Mouse (Mus musculus) hindbrain, embryonic 16.5 days (tissue): ENCODE results near the gene Tbx4. TPM values are rescaled to one million over a fixed set of nuclear protein-coding genes. Genes with fewer than 3 reads are reported as not detected.

ENCODE experiments used
- ATAC-seq: fragments of 200-750 bp; cut with Nextera tagmentation; 2 replicates; pipeline ENCODE4 v1.8.0; 2017; ENCODE audit warnings: moderate TSS enrichment, moderate library complexity
- H3K27ac ChIP-seq: fragments of 300-500 bp; sonication (generic); 2 replicates; pipeline ENCODE4 v1.5.1; 2014; ENCODE audit warnings: low read depth, mild to moderate bottlenecking, control low read depth, low read length, moderate library complexity
- H3K27me3 ChIP-seq: fragments of 300-500 bp; sonication (generic); replicated peaks from 2 replicates; pipeline ENCODE4 v1.6.1; 2014; ENCODE audit warnings: low read length; ENCODE audit not compliant: control insufficient read depth, insufficient read depth
- H3K36me3 ChIP-seq: fragments of 300-500 bp; sonication (generic); 2 replicates; pipeline ENCODE4 v1.6.1; 2014; ENCODE audit warnings: mild to moderate bottlenecking, low read length, moderate library complexity, mixed read lengths; ENCODE audit not compliant: control insufficient read depth, insufficient read depth
- H3K4me1 ChIP-seq: fragments of 300-500 bp; sonication (generic); 2 replicates; pipeline ENCODE4 v1.6.1; 2014; ENCODE audit warnings: low read depth, low read length; ENCODE audit not compliant: control insufficient read depth, insufficient read depth
- H3K4me2 ChIP-seq: fragments of 300-500 bp; sonication (generic); 2 replicates; pipeline ENCODE4 v1.6.1; 2014; ENCODE audit warnings: mild to moderate bottlenecking, low read length, control low read depth, moderate library complexity
- H3K4me3 ChIP-seq: fragments of 300-500 bp; sonication (generic); 2 replicates; pipeline ENCODE4 v1.5.1; 2014; ENCODE audit warnings: mild to moderate bottlenecking, low read length, control low read depth, moderate library complexity
- H3K9ac ChIP-seq: fragments of 300-500 bp; sonication (generic); 2 replicates; pipeline ENCODE4 v1.6.1; 2014; ENCODE audit warnings: low read depth, mild to moderate bottlenecking, control low read depth, low read length, moderate library complexity
- H3K9me3 ChIP-seq: fragments of 300-500 bp; sonication (generic); 2 replicates; pipeline ENCODE4 v1.6.1; 2014; ENCODE audit warnings: mild to moderate bottlenecking, low read length, moderate library complexity; ENCODE audit not compliant: control insufficient read depth
- WGBS: fragments of 180-500 bp; shearing (Covaris S2); extraction: QIAGEN DNeasy Blood & Tissue Kit; methylation state at CpG from one replicate; pipeline ENCODE4 v1.1.7; 2014; 5-methylcytosine and 5-hydroxymethylcytosine counted together
- polyA plus RNA-seq: library from polyadenylated mRNA; unstranded; fragments of >200 nt; fragmentation: Nextera tagmentation; extraction: Ambion mirVana; gene quantifications from 2 replicates; pipeline ENCODE4 v1.2.1, GENCODE M21; 2015

Tbx4 gene
- polyA plus RNA-seq, 1 experiment from 2014 or later = 0.40 TPM

GRCm38 (mm10) chr11:85840803-85841145, 45.4 kb upstream of the Tbx4 start:
- Histone ChIP-seq H3K4me2 (peak overlapping the region; percentile 45), H3K4me1 (peaks cover 17% of the 10 kb centered on the region), H3K9ac (peak overlapping the region; percentile 25), H3K9me3 (no peaks in the 10 kb centered on the region), H3K27me3 (peaks cover 66% of the 10 kb centered on the region), H3K4me3 (peak overlapping the region; percentile 4; the same call in 1 of the 2 replicates), H3K27ac (no peak overlapping the region), H3K36me3 (no peaks in the 10 kb centered on the region)
- ATAC-seq = no peak
- WGBS = 4% methylated on average over 21 of the region's 21 CpGs

DNA sequence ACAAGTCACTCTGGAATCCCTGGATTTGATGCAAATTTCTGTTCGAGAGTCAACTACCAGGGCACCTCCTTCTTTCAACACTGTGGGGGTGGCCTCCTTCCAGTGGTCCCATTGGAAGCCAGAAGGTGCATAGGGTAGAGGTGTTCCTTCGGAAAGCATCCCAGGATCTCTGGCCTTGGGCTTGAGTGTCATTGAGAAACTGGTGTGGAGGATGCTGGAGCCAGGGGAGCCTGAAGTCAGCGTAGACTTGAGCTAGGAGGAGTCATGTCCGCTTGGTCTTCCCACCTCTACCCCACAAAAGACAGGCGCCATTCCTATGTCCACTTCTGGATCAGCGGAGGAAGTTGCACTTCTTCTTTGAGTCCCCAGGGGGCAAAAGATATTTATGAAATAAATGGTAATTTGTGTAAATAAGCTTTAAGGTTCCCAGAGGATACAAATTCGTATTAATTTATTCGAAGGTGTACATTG, 45.0 kb upstream of the Tbx4 start:
- Histone ChIP-seq H3K4me3 (no peak overlapping the region), H3K4me1 (peaks cover 17% of the 10 kb centered on the region), H3K9ac (no peak overlapping the region), H3K4me2 (no peak overlapping the region), H3K36me3 (no peaks in the 10 kb centered on the region), H3K27ac (no peak overlapping the region), H3K27me3 (peaks cover 65% of the 10 kb centered on the region), H3K9me3 (no peaks in the 10 kb centered on the region)
- WGBS = 10% methylated on average over 8 of the region's 8 CpGs
- ATAC-seq = no peak

DNA sequence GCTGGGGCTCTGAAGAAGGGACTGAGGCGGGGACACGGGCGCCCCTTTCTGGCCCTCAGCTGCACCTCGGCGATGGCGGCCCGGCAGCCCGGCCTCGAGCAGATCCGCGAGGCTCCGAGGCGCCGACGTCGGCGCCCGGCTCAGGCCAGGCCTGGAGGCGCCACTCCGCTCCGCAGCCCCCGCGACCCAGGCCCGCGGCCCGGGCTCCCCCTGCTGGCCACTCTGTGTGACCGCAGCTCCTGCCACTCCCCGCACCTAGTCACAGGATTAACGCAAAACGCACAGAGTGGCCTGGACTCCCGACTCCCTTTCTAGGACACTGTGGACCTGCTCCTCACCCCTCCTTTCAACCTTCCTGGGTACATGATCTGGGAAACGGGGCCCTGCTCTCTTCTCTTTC, 44.2 kb upstream of the Tbx4 start:
- H3K36me3 ChIP-seq = no peaks in the 10 kb centered on the region
- peak; percentile 79 for ATAC-seq
- H3K9ac ChIP-seq = peak overlapping the region; percentile 59
- no peaks in the 10 kb centered on the region for H3K9me3 ChIP-seq
- H3K4me3 ChIP-seq = peak overlapping the region; percentile 40
- H3K27ac ChIP-seq = no peak overlapping the region
- H3K4me2 ChIP-seq = peak overlapping the region; percentile 70
- 1% methylated on average over 26 of the region's 32 CpGs for WGBS
- peaks cover 17% of the 10 kb centered on the region for H3K4me1 ChIP-seq
- peaks cover 71% of the 10 kb centered on the region for H3K27me3 ChIP-seq

DNA sequence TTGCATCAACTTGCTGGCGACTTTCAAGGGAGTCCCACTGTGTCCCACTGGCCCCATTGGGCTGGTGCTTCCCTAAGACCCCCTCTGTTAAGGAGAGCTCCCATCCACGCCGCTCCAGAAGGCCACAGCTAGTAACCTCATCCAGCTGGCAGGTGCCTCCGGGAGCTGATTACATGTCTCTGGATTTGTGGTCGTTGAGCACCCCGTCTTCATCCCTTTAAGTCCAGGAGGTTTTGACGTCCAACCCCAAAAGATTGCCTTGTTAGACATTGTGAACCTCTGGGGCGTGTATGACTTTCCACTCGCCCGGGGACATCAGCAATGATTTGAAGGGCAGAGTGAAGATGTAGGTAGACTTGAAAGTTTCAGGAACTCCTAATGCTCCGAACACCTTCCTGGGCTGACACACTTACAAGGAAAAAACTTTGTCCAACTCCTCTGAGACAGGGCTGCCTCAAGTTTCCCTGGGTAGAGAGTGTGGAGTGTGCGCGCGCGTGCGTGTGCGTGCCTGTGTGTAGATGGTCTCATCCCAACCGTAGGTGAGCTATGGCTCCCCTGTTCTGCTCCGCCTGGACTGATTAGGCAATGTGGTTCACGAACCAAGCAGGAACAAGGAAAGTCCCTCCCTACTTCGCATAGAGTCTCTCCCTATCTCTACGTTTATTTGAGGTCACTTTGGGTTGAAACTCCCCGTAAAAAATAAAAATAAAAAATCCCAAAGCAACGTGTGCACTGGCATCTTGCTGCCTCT, 43.5 kb upstream of the Tbx4 start:
- no peaks in the 10 kb centered on the region for H3K9me3 ChIP-seq
- peak overlapping the region; percentile 85 for H3K4me2 ChIP-seq
- no peaks in the 10 kb centered on the region for H3K36me3 ChIP-seq
- H3K4me1 ChIP-seq = peaks cover 15% of the 10 kb centered on the region
- peak overlapping the region; percentile 44 for H3K4me3 ChIP-seq
- H3K9ac ChIP-seq = no peak overlapping the region
- 5% methylated on average over 24 of the region's 24 CpGs for WGBS
- no peak overlapping the region for H3K27ac ChIP-seq
- ATAC-seq = no peak
- H3K27me3 ChIP-seq = peaks cover 74% of the 10 kb centered on the region

- Histone ChIP-seq H3K9ac (peak overlapping the region; percentile 45; the same call in 1 of the 2 replicates), H3K4me2 (peak overlapping the region; percentile 85), H3K4me1 (peaks cover 14% of the 10 kb centered on the region), H3K36me3 (no peaks in the 10 kb centered on the region), H3K27me3 (peaks cover 74% of the 10 kb centered on the region), H3K9me3 (no peaks in the 10 kb centered on the region), H3K4me3 (peak overlapping the region; percentile 44), H3K27ac (0 out of 2 replicates have a peak overlapping the region, but pooled peaks have one; percentile 29)
- 0% methylated on average over 17 of the region's 18 CpGs for WGBS
- ATAC-seq = peak; percentile 43; the same call in 1 of the 2 replicates
Measured at GRCm38 (mm10) chr11:85843347-85843692, 42.9 kb upstream of the Tbx4 start.

GRCm38 (mm10) chr11:85844144-85844965, 41.9 kb upstream of the Tbx4 start:
- no peak overlapping the region for H3K27ac ChIP-seq
- 1% methylated on average over 54 of the region's 54 CpGs for WGBS
- peak; percentile 63 for ATAC-seq
- peak overlapping the region; percentile 44 for H3K4me3 ChIP-seq
- peaks cover 69% of the 10 kb centered on the region for H3K27me3 ChIP-seq
- peak overlapping the region; percentile 85 for H3K4me2 ChIP-seq
- peaks cover 14% of the 10 kb centered on the region for H3K4me1 ChIP-seq
- H3K9me3 ChIP-seq = no peaks in the 10 kb centered on the region
- no peaks in the 10 kb centered on the region for H3K36me3 ChIP-seq
- H3K9ac ChIP-seq = peak overlapping the region; percentile 59

DNA sequence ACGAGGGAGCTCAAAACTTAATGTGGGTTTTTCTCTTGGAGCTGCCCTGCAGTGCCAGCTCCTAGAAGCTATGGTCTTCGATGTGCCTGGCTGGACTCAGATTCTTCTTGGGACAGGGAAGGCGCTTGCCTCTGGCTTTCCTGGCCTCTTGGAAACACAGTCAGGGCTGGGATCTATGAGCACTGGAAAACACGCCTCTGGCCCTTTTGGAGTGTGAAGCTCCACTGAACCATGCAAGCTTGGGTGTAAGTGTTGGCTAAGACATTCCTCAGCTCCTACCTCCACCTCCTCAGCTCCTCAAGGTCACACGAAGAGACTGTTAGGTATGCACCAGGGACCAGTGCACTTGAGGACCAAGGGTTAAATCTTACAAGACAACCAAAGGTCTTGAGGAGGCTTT, 41.3 kb upstream of the Tbx4 start:
- WGBS = 36% methylated on average over 5 of the region's 5 CpGs
- ATAC-seq = no peak
- Histone ChIP-seq H3K4me3 (no peak overlapping the region), H3K4me2 (peak overlapping the region; percentile 85), H3K36me3 (no peaks in the 10 kb centered on the region), H3K4me1 (peaks cover 14% of the 10 kb centered on the region), H3K27ac (no peak overlapping the region), H3K9ac (no peak overlapping the region), H3K27me3 (peaks cover 65% of the 10 kb centered on the region), H3K9me3 (no peaks in the 10 kb centered on the region)

- Histone ChIP-seq H3K4me2 (no peak overlapping the region), H3K4me3 (no peak overlapping the region), H3K27ac (no peak overlapping the region), H3K4me1 (peaks cover 10% of the 10 kb centered on the region), H3K36me3 (no peaks in the 10 kb centered on the region), H3K9ac (no peak overlapping the region), H3K27me3 (peaks cover 58% of the 10 kb centered on the region), H3K9me3 (no peaks in the 10 kb centered on the region)
- ATAC-seq = no peak
- WGBS = 44% methylated on average over 5 of the region's 5 CpGs
Measured at GRCm38 (mm10) chr11:85845921-85846320, 40.3 kb upstream of the Tbx4 start.

GRCm38 (mm10) chr11:85846509-85846908, 39.7 kb upstream of the Tbx4 start:
- H3K27me3 ChIP-seq = peaks cover 54% of the 10 kb centered on the region

More at GRCm38 (mm10) chr11:85846509-85846908, 39.7 kb upstream of the Tbx4 start:
- Histone ChIP-seq H3K9ac (no peak overlapping the region), H3K9me3 (no peaks in the 10 kb centered on the region), H3K4me3 (no peak overlapping the region), H3K4me1 (peaks cover 10% of the 10 kb centered on the region), H3K36me3 (no peaks in the 10 kb centered on the region), H3K27ac (no peak overlapping the region), H3K4me2 (no peak overlapping the region)
- ATAC-seq = no peak
- 65% methylated on average over 4 of the region's 4 CpGs for WGBS
